Mouse (Mus musculus) limb, embryonic 13.5 days (tissue): Measurements from ENCODE around the gene Ppp6r1. TPM values are rescaled to one million over a fixed set of nuclear protein-coding genes. Genes with fewer than 3 reads are reported as not detected.

ENCODE experiments used
- ATAC-seq: fragments of 200-750 bp; cut with Nextera tagmentation; 2 replicates; pipeline ENCODE4 v1.8.0; 2017; ENCODE audit warnings: low read depth, moderate number of reproducible peaks, moderate TSS enrichment; ENCODE audit not compliant: low FRiP score
- H3K27ac ChIP-seq: fragments of 300-500 bp; sonication (generic); 2 replicates; pipeline ENCODE4 v1.5.1; 2015; ENCODE audit warnings: inconsistent platforms, mild to moderate bottlenecking, moderate library complexity
- H3K27me3 ChIP-seq: fragments of 300-500 bp; sonication (generic); 2 replicates; pipeline ENCODE4 v1.6.1; 2015; ENCODE audit warnings: mild to moderate bottlenecking, inconsistent platforms
- H3K36me3 ChIP-seq: fragments of 300-500 bp; sonication (generic); 2 replicates; pipeline ENCODE4 v1.6.1; 2015; ENCODE audit warnings: inconsistent platforms, mild to moderate bottlenecking, moderate library complexity
- H3K4me1 ChIP-seq: fragments of 300-500 bp; sonication (generic); 2 replicates; pipeline ENCODE4 v1.6.1; 2015; ENCODE audit warnings: inconsistent platforms
- H3K4me2 ChIP-seq: fragments of 300-500 bp; sonication (generic); replicated peaks from 2 replicates; pipeline ENCODE4 v1.6.1; 2015; ENCODE audit warnings: inconsistent platforms, mild to moderate bottlenecking, moderate library complexity
- H3K4me3 ChIP-seq: fragments of 300-500 bp; sonication (generic); 2 replicates; pipeline ENCODE4 v1.5.1; 2015; ENCODE audit warnings: moderate library complexity, mild to moderate bottlenecking, inconsistent platforms
- H3K9ac ChIP-seq: fragments of 300-500 bp; sonication (generic); 2 replicates; pipeline ENCODE4 v1.6.1; 2015; ENCODE audit warnings: mild to moderate bottlenecking, inconsistent platforms
- H3K9me3 ChIP-seq: fragments of 300-500 bp; sonication (generic); 2 replicates; pipeline ENCODE4 v1.6.1; 2016; ENCODE audit warnings: inconsistent platforms
- WGBS: fragments of 180-500 bp; shearing (Covaris S2); methylation state at CpG from one replicate; pipeline ENCODE4 v1.1.7; 2015; 5-methylcytosine and 5-hydroxymethylcytosine counted together
- polyA plus RNA-seq: library from polyadenylated mRNA; unstranded; fragments of >200 nt; fragmentation: Nextera tagmentation; extraction: Ambion mirVana; gene quantifications from 2 replicates; pipeline ENCODE4 v1.2.1, GENCODE M21; 2015

Ppp6r1 gene
- polyA plus RNA-seq, 1 experiment from 2014 or later, result 9.9 TPM

DNA sequence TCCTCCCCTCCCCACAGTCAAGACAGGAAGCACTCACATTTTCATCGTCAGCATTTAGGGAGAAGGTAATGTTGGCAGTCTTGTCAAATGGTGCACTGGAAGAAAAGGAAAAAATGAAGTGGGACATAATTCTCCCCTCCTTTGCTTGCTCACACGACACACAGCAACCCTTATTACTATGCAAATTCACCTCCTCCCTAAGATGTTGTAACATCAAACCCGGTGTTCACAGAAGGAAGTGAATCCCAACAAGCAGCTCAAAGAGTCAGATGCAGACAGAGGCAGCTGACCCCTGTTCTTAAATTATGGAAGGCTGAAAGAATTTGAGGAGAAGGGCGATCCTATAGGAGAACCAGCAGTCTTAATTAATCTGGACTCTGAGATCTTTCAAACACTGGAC is 22.6 kb downstream of the Ppp6r1 start:
- no peak overlapping the region for H3K9ac ChIP-seq
- 93% methylated on average over 4 of the region's 4 CpGs for WGBS
- no peak overlapping the region for H3K27ac ChIP-seq
- no peaks in the 10 kb centered on the region for H3K4me1 ChIP-seq
- peaks cover 91% of the 10 kb centered on the region for H3K36me3 ChIP-seq
- H3K27me3 ChIP-seq, result no peaks in the 10 kb centered on the region
- no peak overlapping the region for H3K4me2 ChIP-seq
- no peaks in the 10 kb centered on the region for H3K9me3 ChIP-seq
- no peak for ATAC-seq
- no peak overlapping the region for H3K4me3 ChIP-seq

DNA sequence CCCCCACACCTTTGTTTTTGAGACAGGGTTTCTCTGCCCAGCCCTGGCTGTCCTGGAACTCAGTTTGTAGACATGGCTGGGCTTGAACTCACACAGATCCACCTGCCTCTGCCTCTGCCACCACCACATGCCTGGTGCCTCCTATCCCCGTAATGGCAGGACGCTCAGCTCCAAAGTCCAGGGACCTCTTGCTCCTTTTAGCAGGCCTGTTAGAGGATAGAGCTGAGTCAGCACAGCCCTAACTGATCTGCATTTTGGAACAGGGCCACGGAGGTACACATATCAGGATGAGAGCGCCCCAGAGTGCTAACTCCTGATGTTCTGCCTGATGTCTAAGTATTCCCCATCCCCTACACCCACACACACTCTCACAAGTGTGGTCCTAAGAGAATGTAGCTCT is 27.8 kb downstream of the Ppp6r1 start, which contains the start of gene Tmem86b:
Tmem86b (minus strand) TSS at position 392 of the 400 bp plus-strand sequence.
- no peak within 1 kb of the TSS for H3K4me2 ChIP-seq
- no peak within 1 kb of the TSS for H3K4me3 ChIP-seq
- no peaks in the 10 kb centered on the region for H3K9me3 ChIP-seq
- no peak for ATAC-seq
- H3K36me3 ChIP-seq, result peaks cover 74% of the 10 kb centered on the region
- no peaks in the 10 kb centered on the region for H3K4me1 ChIP-seq
- no peak within 1 kb of the TSS for H3K9ac ChIP-seq
- 92% methylated on average over 4 of the region's 4 CpGs for WGBS
- H3K27ac ChIP-seq, result no peak within 1 kb of the TSS
- no peaks in the 10 kb centered on the region for H3K27me3 ChIP-seq

DNA sequence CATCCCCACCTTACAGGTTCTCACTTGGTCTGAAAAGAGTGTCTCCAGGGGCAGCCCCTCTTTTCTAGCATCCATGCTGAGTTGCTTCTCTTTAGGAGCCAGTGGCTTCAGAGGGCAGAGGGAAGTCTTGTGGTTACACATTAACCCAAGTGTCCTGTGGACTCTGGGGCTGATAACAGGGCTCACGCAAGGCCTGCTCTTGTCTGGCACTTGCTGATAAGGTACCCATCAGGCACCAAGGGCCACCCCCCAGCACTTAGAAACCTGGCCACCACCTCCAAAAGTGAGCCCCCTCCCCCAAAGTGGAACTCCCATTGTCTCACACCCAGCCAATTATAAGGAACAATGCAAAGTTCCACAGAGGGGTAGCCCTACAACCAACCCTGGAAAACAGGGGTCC is 28.6 kb downstream of the Ppp6r1 start:
- Histone ChIP-seq H3K9ac (no peak overlapping the region), H3K9me3 (no peaks in the 10 kb centered on the region), H3K4me3 (no peak overlapping the region), H3K27ac (no peak overlapping the region), H3K36me3 (peaks cover 67% of the 10 kb centered on the region), H3K27me3 (no peaks in the 10 kb centered on the region), H3K4me1 (no peaks in the 10 kb centered on the region), H3K4me2 (no peak overlapping the region)
- 100% methylated on average over 1 of the region's 1 CpGs for WGBS
- no peak for ATAC-seq

DNA sequence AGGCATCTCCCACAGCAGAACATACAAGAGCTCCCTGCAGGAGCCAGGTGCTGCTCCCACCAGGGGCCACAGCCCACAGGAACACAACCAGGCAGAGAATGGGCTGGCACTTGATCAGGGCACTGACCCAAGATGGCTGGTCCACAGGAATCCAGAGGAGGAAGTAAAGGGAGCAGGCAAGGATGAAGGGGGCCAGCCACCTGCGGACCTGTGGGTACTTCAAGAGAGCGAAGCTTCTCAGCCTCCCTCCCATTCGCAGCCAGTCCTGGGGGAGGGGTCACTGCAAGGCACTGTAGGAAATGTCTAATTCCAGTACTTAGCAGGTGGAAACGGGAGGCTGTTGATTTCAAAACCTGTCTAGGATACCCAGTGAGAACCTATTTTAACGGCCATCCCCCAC is 29.2 kb downstream of the Ppp6r1 start:
- H3K9me3 ChIP-seq, result no peaks in the 10 kb centered on the region
- H3K27me3 ChIP-seq, result no peaks in the 10 kb centered on the region
- no peak overlapping the region for H3K27ac ChIP-seq
- H3K9ac ChIP-seq, result no peak overlapping the region
- H3K4me2 ChIP-seq, result no peak overlapping the region
- peaks cover 62% of the 10 kb centered on the region for H3K36me3 ChIP-seq
- 94% methylated on average over 5 of the region's 5 CpGs for WGBS
- H3K4me1 ChIP-seq, result no peaks in the 10 kb centered on the region
- H3K4me3 ChIP-seq, result no peak overlapping the region
- ATAC-seq, result no peak

DNA sequence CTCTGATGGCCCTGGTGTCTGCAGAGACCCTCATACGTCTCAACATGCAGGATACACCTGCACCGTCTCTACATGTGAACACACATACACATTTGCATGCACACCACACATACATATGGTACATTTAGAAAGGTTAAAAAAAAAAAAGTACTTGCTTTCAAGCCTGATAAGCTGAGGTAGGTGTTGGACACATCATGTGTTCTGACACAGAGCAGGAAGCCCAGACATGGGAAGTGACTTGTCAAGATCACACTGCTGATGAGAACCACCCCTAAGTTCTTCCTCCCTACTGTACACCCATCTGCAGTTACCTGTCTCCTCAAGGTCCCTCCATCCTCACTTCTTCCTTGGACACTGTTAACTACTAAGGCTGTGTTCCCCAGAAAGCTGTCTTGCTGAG is 32.9 kb downstream of the Ppp6r1 start:
- H3K27me3 ChIP-seq, result no peaks in the 10 kb centered on the region
- ATAC-seq, result no peak
- no peak overlapping the region for H3K4me3 ChIP-seq
- no peak overlapping the region for H3K4me2 ChIP-seq
- H3K9me3 ChIP-seq, result no peaks in the 10 kb centered on the region
- WGBS, result 86% methylated on average over 2 of the region's 2 CpGs
- peaks cover 29% of the 10 kb centered on the region for H3K36me3 ChIP-seq
- H3K4me1 ChIP-seq, result no peaks in the 10 kb centered on the region
- H3K9ac ChIP-seq, result no peak overlapping the region
- H3K27ac ChIP-seq, result no peak overlapping the region

DNA sequence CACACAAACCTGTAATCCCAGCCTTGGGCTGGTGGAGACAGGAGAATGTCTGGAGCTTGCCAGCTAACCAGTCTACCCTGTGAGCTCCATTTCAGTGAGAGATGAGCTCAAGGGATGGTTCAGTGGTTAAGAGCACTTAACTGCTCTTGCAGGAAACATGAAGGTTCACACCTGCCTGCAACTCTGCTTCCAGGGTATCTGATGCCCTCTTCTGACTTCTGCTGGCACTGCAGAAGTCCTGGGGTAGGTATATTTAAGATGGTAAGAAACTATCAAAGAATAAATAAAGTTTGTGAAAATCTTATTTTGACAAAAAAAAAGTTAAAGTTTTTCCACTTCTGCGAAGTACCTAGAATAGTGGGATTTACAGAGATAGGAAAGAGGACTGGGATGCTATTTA is 34.5 kb downstream of the Ppp6r1 start:
- H3K4me1 ChIP-seq, result no peaks in the 10 kb centered on the region
- no peaks in the 10 kb centered on the region for H3K9me3 ChIP-seq
- H3K27me3 ChIP-seq, result no peaks in the 10 kb centered on the region
- H3K9ac ChIP-seq, result no peak overlapping the region
- 67% methylated on average over 1 of the region's 1 CpGs for WGBS
- H3K27ac ChIP-seq, result no peak overlapping the region
- H3K4me2 ChIP-seq, result no peak overlapping the region
- H3K4me3 ChIP-seq, result no peak overlapping the region
- peaks cover 15% of the 10 kb centered on the region for H3K36me3 ChIP-seq
- no peak for ATAC-seq

DNA sequence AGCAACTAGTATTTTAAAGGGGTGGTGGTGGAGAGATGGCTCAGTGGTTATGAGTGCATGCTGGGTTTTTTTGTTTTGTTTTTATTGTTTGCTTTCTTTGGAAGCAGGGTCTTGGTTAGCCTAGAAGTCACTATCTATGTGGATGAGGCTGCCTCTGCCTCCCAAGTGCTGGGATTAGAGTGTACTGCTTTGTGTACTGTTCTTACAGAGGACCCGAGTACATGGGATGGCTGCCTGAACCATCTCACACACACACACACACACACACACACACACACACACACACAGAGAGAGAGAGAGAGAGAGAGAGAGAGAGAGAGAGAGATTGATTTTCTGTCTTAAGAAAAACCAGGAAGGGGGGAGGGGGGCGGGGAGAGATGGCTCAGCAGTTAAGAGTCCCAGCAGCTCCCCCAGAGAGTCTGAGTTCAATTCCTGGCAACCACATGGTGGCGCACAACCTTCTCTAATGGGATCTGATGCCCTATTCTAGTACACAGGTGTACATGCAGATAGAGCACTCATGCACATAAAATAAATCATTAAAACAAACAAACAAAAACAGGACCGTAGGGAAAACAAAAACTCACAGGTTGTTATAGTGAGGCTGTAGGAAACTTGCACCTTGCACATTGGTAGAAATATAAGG is 35.2 kb downstream of the Ppp6r1 start:
- Histone ChIP-seq H3K4me3 (no peak overlapping the region), H3K4me2 (no peak overlapping the region), H3K9me3 (no peaks in the 10 kb centered on the region), H3K4me1 (no peaks in the 10 kb centered on the region), H3K36me3 (peaks cover 9% of the 10 kb centered on the region), H3K27ac (no peak overlapping the region), H3K9ac (no peak overlapping the region), H3K27me3 (no peaks in the 10 kb centered on the region)
- WGBS, result 37% methylated on average over 4 of the region's 4 CpGs
- no peak for ATAC-seq

DNA sequence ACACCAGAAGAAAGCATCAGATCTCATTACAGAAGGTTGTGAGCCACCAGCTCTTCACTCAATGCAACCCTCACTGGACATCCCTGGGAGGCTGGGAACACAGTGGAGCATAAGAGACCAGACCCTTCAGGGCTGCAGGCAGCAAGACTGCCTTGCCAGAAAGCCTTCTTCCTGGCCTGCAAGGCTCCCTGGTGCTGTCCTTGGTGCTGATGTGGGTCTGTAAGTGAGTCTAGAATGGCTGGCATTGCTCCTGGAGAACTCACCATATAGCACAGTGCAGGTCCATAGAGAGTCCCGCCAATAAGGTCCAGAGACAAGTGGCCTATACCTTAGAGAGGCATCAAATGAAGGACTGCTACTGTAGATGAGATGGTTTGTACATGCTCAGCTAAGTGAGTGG is 38.8 kb downstream of the Ppp6r1 start:
- ATAC-seq, result no peak
- Histone ChIP-seq H3K27me3 (no peaks in the 10 kb centered on the region), H3K9ac (no peak overlapping the region), H3K4me2 (no peak overlapping the region), H3K27ac (no peak overlapping the region), H3K9me3 (no peaks in the 10 kb centered on the region), H3K4me1 (no peaks in the 10 kb centered on the region), H3K36me3 (no peaks in the 10 kb centered on the region), H3K4me3 (no peak overlapping the region)
- WGBS, result 26% methylated on average over 1 of the region's 1 CpGs

DNA sequence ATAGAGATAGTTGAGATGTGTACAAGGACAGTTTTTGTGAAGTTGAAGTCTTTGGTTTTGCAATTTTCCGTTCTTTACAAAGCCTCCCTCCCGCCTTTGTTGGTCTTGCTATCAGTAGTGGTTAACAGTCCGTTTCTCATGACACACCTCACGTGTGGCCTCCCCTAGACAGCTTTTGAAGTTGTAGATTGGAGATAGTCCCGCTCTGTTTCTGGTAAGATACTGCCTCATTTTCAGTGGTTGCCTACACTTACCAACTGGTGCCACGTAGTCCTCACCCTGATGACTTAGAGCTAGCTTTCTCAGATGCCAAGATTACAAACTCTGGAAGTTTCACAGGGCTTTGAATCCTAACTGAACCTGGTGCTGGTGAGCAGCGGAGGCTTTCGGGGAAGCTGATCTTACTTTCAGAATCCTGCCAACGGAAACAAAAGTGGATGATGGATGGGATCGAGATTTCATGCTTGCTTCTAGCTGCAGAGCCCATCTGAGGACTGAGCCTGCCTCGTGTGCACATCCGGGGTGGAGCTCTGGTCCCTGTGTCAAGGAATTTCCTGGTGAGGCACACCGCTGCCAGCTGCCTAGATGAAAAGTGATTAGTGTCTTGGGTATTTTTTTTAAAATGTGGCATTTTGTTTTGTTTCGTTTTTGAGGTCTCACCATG is 44.9 kb downstream of the Ppp6r1 start:
- Histone ChIP-seq H3K4me3 (no peak overlapping the region), H3K9me3 (no peaks in the 10 kb centered on the region), H3K9ac (no peak overlapping the region), H3K27me3 (no peaks in the 10 kb centered on the region), H3K4me2 (no peak overlapping the region), H3K27ac (no peak overlapping the region), H3K4me1 (no peaks in the 10 kb centered on the region), H3K36me3 (no peaks in the 10 kb centered on the region)
- no peak for ATAC-seq
- WGBS, result 81% methylated on average over 14 of the region's 14 CpGs

DNA sequence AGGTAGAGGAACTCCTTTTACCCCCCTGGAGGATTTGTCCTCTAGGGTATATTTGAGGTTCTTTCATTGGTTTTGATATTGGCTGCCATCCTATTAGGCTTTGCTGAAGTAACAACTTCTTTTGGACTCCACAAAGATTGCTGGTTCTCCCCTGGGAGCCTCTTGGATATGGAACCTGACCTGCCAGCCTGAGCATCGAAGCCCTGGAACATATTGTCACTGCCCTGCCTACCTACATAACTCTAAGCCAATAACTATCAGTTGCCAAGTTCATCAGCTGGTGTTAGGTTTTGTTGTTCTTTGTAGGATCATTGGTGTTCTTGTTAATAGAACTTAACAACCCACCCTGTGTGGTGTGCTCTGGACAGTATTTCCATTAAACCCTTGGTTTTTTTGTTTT is 45.9 kb downstream of the Ppp6r1 start:
- Histone ChIP-seq H3K36me3 (no peaks in the 10 kb centered on the region), H3K4me3 (no peak overlapping the region), H3K4me1 (no peaks in the 10 kb centered on the region), H3K9ac (no peak overlapping the region), H3K27ac (no peak overlapping the region), H3K9me3 (no peaks in the 10 kb centered on the region), H3K4me2 (no peak overlapping the region), H3K27me3 (no peaks in the 10 kb centered on the region)
- 81% methylated on average over 1 of the region's 1 CpGs for WGBS
- ATAC-seq, result no peak

DNA sequence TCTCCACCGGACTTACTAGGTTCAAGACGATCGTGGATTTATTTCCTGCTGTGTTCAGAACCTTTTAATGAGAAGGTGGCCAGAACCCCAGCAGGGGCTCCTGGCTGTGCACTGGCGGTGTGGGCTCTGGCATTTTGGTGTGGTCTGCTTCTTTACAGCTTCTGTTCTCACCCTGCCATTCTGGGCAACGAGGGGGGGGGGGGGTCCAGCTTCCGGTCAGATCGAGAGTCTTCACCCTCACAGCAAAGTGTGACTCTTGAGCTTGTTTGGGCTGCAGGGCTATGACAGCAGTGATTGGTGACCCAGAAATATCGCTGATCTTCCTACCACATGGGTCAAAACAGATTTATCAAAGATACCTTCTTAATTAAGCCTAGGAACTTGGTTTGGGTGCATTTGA is 46.4 kb downstream of the Ppp6r1 start:
- Histone ChIP-seq H3K4me2 (no peak overlapping the region), H3K27ac (no peak overlapping the region), H3K9ac (no peak overlapping the region), H3K4me3 (no peak overlapping the region), H3K9me3 (no peaks in the 10 kb centered on the region), H3K4me1 (no peaks in the 10 kb centered on the region), H3K27me3 (no peaks in the 10 kb centered on the region), H3K36me3 (no peaks in the 10 kb centered on the region)
- no peak for ATAC-seq
- 43% methylated on average over 8 of the region's 8 CpGs for WGBS

DNA sequence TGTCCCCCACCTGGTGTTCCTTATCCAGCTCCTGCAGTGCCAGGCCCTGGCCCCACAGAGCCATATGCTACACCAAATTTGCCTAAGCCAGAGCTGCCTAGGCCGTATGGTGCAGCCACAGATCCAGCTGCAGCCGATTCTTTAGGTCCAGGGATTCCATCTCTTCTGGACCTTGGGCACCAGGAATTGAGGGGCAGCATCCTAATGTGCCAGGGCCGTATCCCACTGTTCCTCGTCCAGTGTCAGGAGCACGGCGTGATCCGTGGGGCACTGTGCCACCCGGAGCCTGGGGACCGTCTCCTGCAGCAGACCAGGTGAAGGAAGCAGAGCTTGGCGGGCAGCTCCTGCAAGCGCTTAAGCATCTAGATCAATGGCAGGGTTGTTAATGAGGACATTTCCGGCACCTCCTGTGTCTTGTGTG is 46.9 kb downstream of the Ppp6r1 start:
- Histone ChIP-seq H3K4me2 (no peak overlapping the region), H3K4me1 (no peaks in the 10 kb centered on the region), H3K27ac (no peak overlapping the region), H3K4me3 (no peak overlapping the region), H3K36me3 (no peaks in the 10 kb centered on the region), H3K9ac (no peak overlapping the region), H3K27me3 (no peaks in the 10 kb centered on the region), H3K9me3 (no peaks in the 10 kb centered on the region)
- 58% methylated on average over 12 of the region's 12 CpGs for WGBS
- ATAC-seq, result no peak

DNA sequence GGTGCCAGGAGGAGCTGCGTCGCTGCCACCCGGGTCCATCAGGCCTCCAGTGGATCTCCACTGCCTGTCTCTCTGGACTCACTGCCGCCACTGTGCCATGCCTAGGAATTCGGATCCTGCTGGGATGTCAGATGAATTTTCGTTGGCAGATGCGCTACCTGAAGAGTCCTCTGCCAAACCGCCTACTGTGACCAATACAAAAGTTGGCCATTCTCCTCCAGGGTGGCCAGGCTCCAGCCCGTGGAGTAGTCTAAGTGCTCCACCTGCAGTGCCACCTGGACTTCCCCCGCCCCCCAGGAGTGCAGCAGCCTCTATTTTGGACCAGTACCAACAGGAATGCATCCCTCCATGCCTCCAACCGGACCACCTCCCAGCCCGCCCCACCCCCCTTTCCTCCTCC is 47.3 kb downstream of the Ppp6r1 start:
- Histone ChIP-seq H3K27ac (no peak overlapping the region), H3K27me3 (no peaks in the 10 kb centered on the region), H3K9ac (no peak overlapping the region), H3K9me3 (no peaks in the 10 kb centered on the region), H3K4me1 (no peaks in the 10 kb centered on the region), H3K4me3 (no peak overlapping the region), H3K4me2 (no peak overlapping the region), H3K36me3 (no peaks in the 10 kb centered on the region)
- WGBS, result 80% methylated on average over 12 of the region's 12 CpGs
- no peak for ATAC-seq
